Mouse (Mus musculus) G1E (cell line): ENCODE measurements around the gene Dnpep. TPM values are rescaled to one million over a fixed set of nuclear protein-coding genes. Genes with fewer than 3 reads are reported as not detected.

Experiments used
- ATAC-seq: 2 replicates; pipeline ENCODE4 v1.8.0; 2016; ENCODE audit warnings: mild to moderate bottlenecking; ENCODE audit not compliant: insufficient number of reproducible peaks, poor library complexity, low FRiP score, severe bottlenecking; ENCODE audit errors: extremely low read depth
- DNase-seq: peaks from one replicate; pipeline ENCODE4 v3.0.0; 2012; ENCODE audit warnings: low spot score
- H3K27me3 ChIP-seq: 2 replicates; pipeline ENCODE4 v1.6.1; 2012; ENCODE audit warnings: mild to moderate bottlenecking, low read length, inconsistent platforms; ENCODE audit not compliant: insufficient read depth
- H3K36me3 ChIP-seq: replicated peaks from 2 replicates; pipeline ENCODE3; 2012; ENCODE audit warnings: mild to moderate bottlenecking, inconsistent platforms
- H3K4me1 ChIP-seq: 2 replicates; pipeline ENCODE4 v1.6.1; 2012; ENCODE audit warnings: low read depth, low read length, inconsistent platforms, mixed read lengths; ENCODE audit not compliant: insufficient read depth
- H3K4me3 ChIP-seq: 2 replicates; pipeline ENCODE4 v1.5.1; 2012; ENCODE audit warnings: low read depth, mild to moderate bottlenecking, inconsistent platforms, low read length, moderate library complexity, mixed read lengths
- H3K9me3 ChIP-seq: replicated peaks from 2 replicates; pipeline ENCODE4 v1.6.1; 2012; ENCODE audit warnings: inconsistent platforms
- CTCF ChIP-seq: IDR thresholded peaks from 2 replicates; pipeline ENCODE4 v1.5.1; 2012; ENCODE audit warnings: low read depth, low read length, inconsistent platforms, mixed read lengths
- GATA1 ChIP-seq: IDR thresholded peaks from 2 replicates; pipeline ENCODE4 v1.6.1; 2012; ENCODE audit warnings: borderline replicate concordance, low read length, inconsistent platforms, mixed read lengths
- GATA2 ChIP-seq: IDR thresholded peaks from 2 replicates; pipeline ENCODE4 v1.6.1; 2012; ENCODE audit warnings: low read depth, low read length, inconsistent platforms, borderline replicate concordance
- POLR2AphosphoS5 ChIP-seq: IDR thresholded peaks from 2 replicates; pipeline ENCODE4 v1.6.1; 2012; ENCODE audit warnings: low read depth, low read length, inconsistent platforms; ENCODE audit not compliant: insufficient replicate concordance
- TAL1 ChIP-seq: conservative IDR thresholded peaks from 2 replicates; pipeline ENCODE4 v1.6.1; 2012; ENCODE audit warnings: low read depth, low read length, inconsistent platforms, mixed read lengths
- polyA plus RNA-seq: library from polyadenylated mRNA; stranded (reverse); fragments of >175 nt; gene quantifications from 2 replicates; pipeline ENCODE4 v1.2.3, GENCODE M21; 2012
- total RNA-seq, 2 experiments: library from RNA; stranded (forward) in 1 of 2; stranded (reverse) in 1 of 2; fragments of 200-1000 nt in 1 of 2; fragments of >200 nt in 1 of 2; fragmentation: Nextera tagmentation in 1 of 2; gene quantifications; 2 replicates each; pipeline ENCODE4 v1.2.3; 2014 to 2017

The Dnpep gene
- total and polyA plus RNA-seq, 3 experiments: 38.7 to 79.0 (median 73.7) TPM

GRCm38 (mm10) chr1:75316861-75317240 lies 939 bp downstream of the Dnpep start:
- Histone ChIP-seq H3K36me3 (peaks cover 42% of the 10 kb centered on the region), H3K27me3 (no peaks in the 10 kb centered on the region), H3K9me3 (no peaks in the 10 kb centered on the region), H3K4me3 (peak overlapping the region; percentile 78), H3K4me1 (peaks cover 56% of the 10 kb centered on the region)
- 0 out of 2 replicates have a peak, but pooled peaks have one; percentile 9 for ATAC-seq
- peak; percentile 85 for DNase-seq
- TF ChIP-seq POLR2AphosphoS5: no peak
- no peak for TF ChIP-seq CTCF
- TF ChIP-seq GATA2: no peak

- Histone ChIP-seq H3K36me3 (peaks cover 54% of the 10 kb centered on the region), H3K4me1 (peaks cover 50% of the 10 kb centered on the region), H3K9me3 (no peaks in the 10 kb centered on the region), H3K4me3 (peak overlapping the region; percentile 78; the same call in 1 of the 2 replicates), H3K27me3 (no peaks in the 10 kb centered on the region)
- no peak for TF ChIP-seq GATA1
- no peak for TF ChIP-seq GATA2
- no peak for TF ChIP-seq TAL1
- no peak for TF ChIP-seq POLR2AphosphoS5
- no peak for TF ChIP-seq CTCF
- no peak for DNase-seq
- ATAC-seq: no peak
Measured at GRCm38 (mm10) chr1:75315456-75316365, 2.1 kb downstream of the Dnpep start.

- Histone ChIP-seq H3K36me3 (peaks cover 61% of the 10 kb centered on the region), H3K9me3 (no peaks in the 10 kb centered on the region), H3K27me3 (no peaks in the 10 kb centered on the region), H3K4me3 (no peak overlapping the region), H3K4me1 (peaks cover 43% of the 10 kb centered on the region)
- TF ChIP-seq GATA1: no peak
- no peak for TF ChIP-seq TAL1
- no peak for TF ChIP-seq GATA2
- TF ChIP-seq POLR2AphosphoS5: no peak
- no peak for TF ChIP-seq CTCF
- ATAC-seq (no peak), DNase-seq (no peak)
Measured at GRCm38 (mm10) chr1:75315011-75315410, 2.8 kb downstream of the Dnpep start.

- peaks cover 80% of the 10 kb centered on the region for H3K36me3 ChIP-seq
- no peak for TF ChIP-seq TAL1
- TF ChIP-seq GATA2: no peak
- no peak for TF ChIP-seq CTCF
- TF ChIP-seq POLR2AphosphoS5: no peak
- no peak for TF ChIP-seq GATA1
- H3K4me1 ChIP-seq: peaks cover 23% of the 10 kb centered on the region
- H3K9me3 ChIP-seq: no peaks in the 10 kb centered on the region
- no peak for DNase-seq
- no peak for ATAC-seq
- H3K4me3 ChIP-seq: no peak overlapping the region
- H3K27me3 ChIP-seq: no peaks in the 10 kb centered on the region
Measured at GRCm38 (mm10) chr1:75311694-75312093, 6.1 kb downstream of the Dnpep start.

- no peak for ATAC-seq
- Histone ChIP-seq H3K4me1 (no peaks in the 10 kb centered on the region), H3K36me3 (peaks cover 18% of the 10 kb centered on the region), H3K4me3 (no peak overlapping the region), H3K27me3 (peaks cover 13% of the 10 kb centered on the region; the same call in 1 of the 2 replicates), H3K9me3 (no peaks in the 10 kb centered on the region)
- TF ChIP-seq GATA1 (no peak), CTCF (no peak), TAL1 (no peak), POLR2AphosphoS5 (no peak), GATA2 (no peak)
- no peak for DNase-seq
Measured at GRCm38 (mm10) chr1:75304662-75305061, 13.1 kb downstream of the Dnpep start.

- DNase-seq (no peak), ATAC-seq (no peak)
Measured at GRCm38 (mm10) chr1:75294294-75294693, 23.5 kb downstream of the Dnpep start.

More at GRCm38 (mm10) chr1:75294294-75294693, 23.5 kb downstream of the Dnpep start:
- no peaks in the 10 kb centered on the region for H3K36me3 ChIP-seq
- H3K27me3 ChIP-seq: peaks cover 23% of the 10 kb centered on the region
- TF ChIP-seq TAL1 (no peak), GATA2 (no peak), POLR2AphosphoS5 (no peak), GATA1 (no peak), CTCF (no peak)
- H3K4me1 ChIP-seq: 0 out of 2 replicates have a peak, but pooled peaks cover 2% of the 10 kb centered on the region
- H3K9me3 ChIP-seq: no peaks in the 10 kb centered on the region
- no peak overlapping the region for H3K4me3 ChIP-seq
